Mouse (Mus musculus) hindbrain, embryonic 12.5 days (tissue): ENCODE results near the gene Zdhhc1. TPM values are rescaled to one million over a fixed set of nuclear protein-coding genes. Genes with fewer than 3 reads are reported as not detected.

Experiments
- ATAC-seq: fragments of 200-750 bp; cut with Nextera tagmentation; 2 replicates; pipeline ENCODE4 v1.8.0; 2017; ENCODE audit warnings: moderate TSS enrichment; ENCODE audit not compliant: low FRiP score
- H3K27ac ChIP-seq: fragments of 300-500 bp; sonication (generic); 2 replicates; pipeline ENCODE4 v1.5.1; 2016; ENCODE audit warnings: mild to moderate bottlenecking
- H3K27me3 ChIP-seq: fragments of 300-500 bp; sonication (generic); 2 replicates; pipeline ENCODE4 v1.6.1; 2016; ENCODE audit warnings: mild to moderate bottlenecking
- H3K36me3 ChIP-seq: fragments of 300-500 bp; sonication (generic); 2 replicates; pipeline ENCODE4 v1.6.1; 2016; ENCODE audit warnings: mild to moderate bottlenecking
- H3K4me1 ChIP-seq: fragments of 300-500 bp; sonication (generic); 2 replicates; pipeline ENCODE4 v1.6.1; 2016
- H3K4me2 ChIP-seq: fragments of 300-500 bp; sonication (generic); replicated peaks from 2 replicates; pipeline ENCODE4 v1.6.1; 2016; ENCODE audit warnings: mild to moderate bottlenecking
- H3K4me3 ChIP-seq: fragments of 300-500 bp; sonication (generic); 2 replicates; pipeline ENCODE4 v1.5.1; 2016; ENCODE audit warnings: mild to moderate bottlenecking
- H3K9ac ChIP-seq: fragments of 300-500 bp; sonication (generic); 2 replicates; pipeline ENCODE4 v1.6.1; 2016; ENCODE audit warnings: mild to moderate bottlenecking, moderate library complexity
- H3K9me3 ChIP-seq: fragments of 300-500 bp; sonication (generic); replicated peaks from 2 replicates; pipeline ENCODE4 v1.6.1; 2016; ENCODE audit warnings: mild to moderate bottlenecking
- WGBS: fragments of 180-500 bp; shearing (Covaris S2); methylation state at CpG from one replicate; pipeline ENCODE4 v1.1.7; 2016; 5-methylcytosine and 5-hydroxymethylcytosine counted together
- polyA plus RNA-seq: library from polyadenylated mRNA; unstranded; fragments of >200 nt; fragmentation: Nextera tagmentation; extraction: Ambion mirVana; gene quantifications from 2 replicates; pipeline ENCODE4 v1.2.1, GENCODE M21; 2016

Gene Zdhhc1
- polyA plus RNA-seq, 1 experiment from 2014 or later = 35.8 TPM

DNA sequence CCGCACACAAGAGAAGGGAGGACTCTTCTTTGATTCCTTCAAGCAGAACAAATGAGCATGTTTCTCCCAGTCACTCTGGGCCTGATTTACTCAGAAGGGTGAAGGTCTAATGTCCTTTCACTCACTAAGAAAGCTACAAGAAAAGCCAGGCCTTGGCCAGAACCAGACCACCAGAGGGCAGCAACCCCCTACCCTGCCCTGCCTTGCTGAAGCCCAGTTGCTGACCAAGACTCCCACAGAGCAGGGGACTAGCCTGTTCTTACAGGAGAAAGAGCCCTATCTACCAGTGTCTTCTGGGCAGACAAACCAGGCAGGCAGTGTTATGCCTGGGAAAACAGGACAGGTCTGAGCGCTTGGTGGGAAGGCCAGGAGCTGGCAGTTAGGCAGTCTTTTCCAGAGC is 12.3 kb downstream of the Zdhhc1 start:
- Histone ChIP-seq H3K36me3 (no peaks in the 10 kb centered on the region), H3K4me2 (no peak overlapping the region), H3K4me3 (no peak overlapping the region), H3K9ac (no peak overlapping the region), H3K27ac (peak overlapping the region; percentile 52), H3K4me1 (peaks cover 16% of the 10 kb centered on the region; the same call in 1 of the 2 replicates), H3K9me3 (no peaks in the 10 kb centered on the region), H3K27me3 (no peaks in the 10 kb centered on the region)
- peak; percentile 45 for ATAC-seq
- 18% methylated on average over 2 of the region's 2 CpGs for WGBS

DNA sequence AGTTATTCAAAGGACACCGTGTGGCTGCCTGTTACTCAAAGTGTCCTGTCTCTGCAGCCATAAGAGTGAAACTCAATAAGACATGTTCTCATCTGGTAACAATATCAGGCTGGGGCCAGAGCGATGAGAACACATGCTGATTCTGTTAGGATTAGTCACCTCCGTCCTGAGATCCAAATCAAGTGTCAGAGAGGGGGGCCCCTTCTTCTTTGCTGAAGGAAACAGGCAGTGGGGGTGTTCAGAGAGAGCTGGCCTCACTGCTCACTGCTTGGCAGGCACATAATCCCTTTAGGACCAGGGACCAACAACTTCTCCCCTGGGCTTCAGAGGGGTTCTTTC is 12.7 kb downstream of the Zdhhc1 start:
- peaks cover 16% of the 10 kb centered on the region; the same call in 1 of the 2 replicates for H3K4me1 ChIP-seq
- no peaks in the 10 kb centered on the region for H3K36me3 ChIP-seq
- peak overlapping the region; percentile 52 for H3K27ac ChIP-seq
- 40% methylated on average over 3 of the region's 3 CpGs for WGBS
- 0 out of 2 replicates have a peak, but pooled peaks have one; percentile 36 for ATAC-seq
- no peaks in the 10 kb centered on the region for H3K27me3 ChIP-seq
- H3K9me3 ChIP-seq = no peaks in the 10 kb centered on the region
- no peak overlapping the region for H3K4me3 ChIP-seq
- no peak overlapping the region for H3K9ac ChIP-seq
- no peak overlapping the region for H3K4me2 ChIP-seq

DNA sequence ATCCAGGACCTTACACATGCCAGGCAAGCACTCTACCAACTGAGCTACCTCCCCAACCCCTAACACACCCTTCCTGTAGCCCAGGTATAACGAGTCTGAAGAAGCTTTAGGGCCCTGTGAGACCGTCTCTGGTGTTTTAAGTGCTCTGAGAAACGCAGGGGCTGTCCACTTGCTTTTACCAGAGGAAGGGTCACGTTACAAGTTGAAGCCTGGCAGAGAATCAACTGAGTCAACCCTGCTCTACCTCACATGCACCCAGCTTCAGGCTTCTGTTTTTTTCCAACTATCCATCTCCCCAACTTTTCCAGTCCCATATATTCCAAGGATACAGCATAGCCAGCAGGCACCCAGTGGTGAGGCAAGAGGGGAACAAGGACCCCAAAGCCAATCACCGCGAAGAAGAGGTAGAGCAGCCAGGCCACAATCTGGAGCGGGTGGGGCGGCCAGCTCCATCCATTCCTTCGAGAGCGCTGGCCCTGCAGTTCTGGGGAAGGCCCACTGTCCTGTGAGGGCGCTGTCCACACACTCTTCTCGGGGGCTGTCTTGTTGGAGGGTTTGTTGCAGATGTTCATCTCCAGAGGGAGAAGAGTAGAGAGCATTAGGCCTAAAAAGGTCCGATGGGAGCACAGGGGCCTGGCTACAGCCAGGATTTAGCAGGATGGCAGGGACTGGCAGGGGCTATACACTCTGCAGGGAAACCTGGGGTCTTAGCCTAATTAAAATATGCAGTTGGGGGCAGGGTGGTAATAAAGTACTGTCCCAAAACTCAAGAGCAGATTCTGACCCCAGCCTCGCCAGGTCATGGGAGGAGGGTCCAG is 13.3 kb downstream of the Zdhhc1 start:
- Histone ChIP-seq H3K4me3 (no peak overlapping the region), H3K27ac (no peak overlapping the region), H3K4me2 (no peak overlapping the region), H3K36me3 (no peaks in the 10 kb centered on the region), H3K4me1 (peaks cover 16% of the 10 kb centered on the region; the same call in 1 of the 2 replicates), H3K9ac (no peak overlapping the region), H3K27me3 (no peaks in the 10 kb centered on the region), H3K9me3 (no peaks in the 10 kb centered on the region)
- ATAC-seq = peak; percentile 65; the same call in 1 of the 2 replicates
- WGBS = 34% methylated on average over 14 of the region's 14 CpGs

DNA sequence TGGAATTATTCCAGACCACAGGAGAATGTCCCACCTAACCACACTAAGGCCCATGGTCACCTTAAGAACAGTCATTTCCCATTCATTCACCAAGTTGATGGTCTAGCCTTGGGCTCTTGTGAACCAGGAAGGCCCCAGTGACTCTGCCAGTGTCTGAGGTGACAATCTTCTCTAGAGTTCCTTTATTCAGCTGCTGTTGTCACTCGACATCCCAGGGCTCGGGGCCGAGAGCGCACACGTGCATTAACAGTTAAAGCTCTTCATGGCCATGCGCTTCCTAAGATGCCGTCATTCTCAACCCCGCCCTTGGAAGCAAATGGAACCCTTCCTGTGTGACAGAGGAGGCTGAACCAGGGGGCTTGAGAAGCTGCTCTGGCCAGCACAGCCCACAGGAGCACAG is 14.6 kb downstream of the Zdhhc1 start:
- Histone ChIP-seq H3K9me3 (no peaks in the 10 kb centered on the region), H3K9ac (no peak overlapping the region), H3K4me2 (no peak overlapping the region), H3K27ac (no peak overlapping the region), H3K4me1 (peaks cover 16% of the 10 kb centered on the region; the same call in 1 of the 2 replicates), H3K27me3 (no peaks in the 10 kb centered on the region), H3K4me3 (no peak overlapping the region), H3K36me3 (no peaks in the 10 kb centered on the region)
- ATAC-seq = no peak
- WGBS = 85% methylated on average over 8 of the region's 8 CpGs

DNA sequence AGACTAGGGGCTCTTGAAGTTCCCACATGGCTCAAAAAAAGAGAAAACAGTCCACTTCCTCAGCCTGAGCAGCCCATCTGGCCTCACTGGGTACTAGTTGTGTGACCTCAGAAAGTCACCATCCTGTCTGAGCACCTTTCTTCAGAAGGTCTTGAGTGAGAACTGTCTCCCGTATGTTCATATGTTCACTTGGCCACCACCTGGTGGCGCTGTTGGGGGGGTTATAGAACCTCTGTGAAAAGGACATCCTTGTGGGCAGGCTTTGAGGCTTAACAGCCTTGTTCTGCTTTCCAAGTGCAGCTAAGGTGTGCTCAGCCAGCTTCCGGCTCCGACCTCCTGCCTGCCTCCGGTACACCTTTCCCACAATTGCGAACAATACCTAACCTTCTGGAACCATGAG is 15.2 kb downstream of the Zdhhc1 start:
- Histone ChIP-seq H3K27me3 (no peaks in the 10 kb centered on the region), H3K4me1 (peaks cover 21% of the 10 kb centered on the region), H3K4me2 (no peak overlapping the region), H3K9me3 (no peaks in the 10 kb centered on the region), H3K9ac (no peak overlapping the region), H3K27ac (no peak overlapping the region), H3K36me3 (no peaks in the 10 kb centered on the region), H3K4me3 (no peak overlapping the region)
- WGBS = 71% methylated on average over 6 of the region's 6 CpGs
- no peak for ATAC-seq

DNA sequence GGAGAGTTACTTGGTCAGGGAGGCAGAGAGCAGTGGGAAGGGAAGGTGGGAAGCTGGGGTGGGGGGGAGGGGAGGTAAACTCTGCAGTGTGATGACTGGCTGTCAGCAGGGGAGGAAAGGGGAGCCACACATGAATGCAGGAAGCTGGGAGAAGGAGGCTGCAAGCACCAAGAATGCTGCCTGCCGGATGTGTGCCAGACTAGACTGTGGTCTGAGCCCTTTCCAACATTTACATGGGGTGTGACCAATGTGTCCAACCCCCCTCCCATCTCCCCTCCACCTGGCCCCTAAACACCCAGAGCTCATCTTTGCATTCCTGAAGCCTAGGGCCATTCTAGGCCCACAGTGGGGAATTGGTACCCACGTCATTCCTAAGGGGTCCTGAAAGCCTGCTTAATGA is 15.7 kb downstream of the Zdhhc1 start:
- ATAC-seq = no peak
- no peak overlapping the region for H3K4me3 ChIP-seq
- 32% methylated on average over 2 of the region's 2 CpGs for WGBS
- H3K9ac ChIP-seq = no peak overlapping the region
- H3K36me3 ChIP-seq = peaks cover 3% of the 10 kb centered on the region; the same call in 1 of the 2 replicates
- peaks cover 22% of the 10 kb centered on the region for H3K4me1 ChIP-seq
- H3K9me3 ChIP-seq = no peaks in the 10 kb centered on the region
- 0 out of 2 replicates have a peak, but pooled peaks cover under 1% of the 10 kb centered on the region for H3K27me3 ChIP-seq
- H3K27ac ChIP-seq = no peak overlapping the region
- no peak overlapping the region for H3K4me2 ChIP-seq

DNA sequence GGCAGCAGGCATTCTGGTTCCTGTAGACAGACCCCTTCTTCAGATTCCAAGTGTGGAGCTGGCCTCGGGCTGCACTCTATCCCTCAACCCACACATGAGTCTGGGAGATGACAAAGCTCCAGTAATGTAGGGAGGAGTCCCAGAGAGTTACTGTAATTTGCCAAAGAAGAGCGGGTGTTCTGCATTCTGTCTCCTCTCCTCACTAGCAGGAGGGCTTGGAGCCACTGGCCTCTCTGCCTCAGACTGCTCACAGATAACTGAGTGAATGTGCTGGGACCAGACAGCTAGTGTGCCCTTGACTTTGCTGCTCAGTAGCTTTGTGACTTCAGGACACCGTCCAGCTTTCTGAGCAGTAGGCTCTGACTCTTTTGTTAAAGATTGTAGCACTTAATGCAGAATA is 18.9 kb downstream of the Zdhhc1 start:
- Histone ChIP-seq H3K36me3 (peaks cover 7% of the 10 kb centered on the region; the same call in 1 of the 2 replicates), H3K9me3 (no peaks in the 10 kb centered on the region), H3K4me3 (no peak overlapping the region), H3K27ac (no peak overlapping the region), H3K27me3 (peaks cover 13% of the 10 kb centered on the region; the same call in 1 of the 2 replicates), H3K9ac (no peak overlapping the region), H3K4me1 (peaks cover 46% of the 10 kb centered on the region), H3K4me2 (no peak overlapping the region)
- WGBS = 82% methylated on average over 3 of the region's 3 CpGs
- ATAC-seq = no peak

DNA sequence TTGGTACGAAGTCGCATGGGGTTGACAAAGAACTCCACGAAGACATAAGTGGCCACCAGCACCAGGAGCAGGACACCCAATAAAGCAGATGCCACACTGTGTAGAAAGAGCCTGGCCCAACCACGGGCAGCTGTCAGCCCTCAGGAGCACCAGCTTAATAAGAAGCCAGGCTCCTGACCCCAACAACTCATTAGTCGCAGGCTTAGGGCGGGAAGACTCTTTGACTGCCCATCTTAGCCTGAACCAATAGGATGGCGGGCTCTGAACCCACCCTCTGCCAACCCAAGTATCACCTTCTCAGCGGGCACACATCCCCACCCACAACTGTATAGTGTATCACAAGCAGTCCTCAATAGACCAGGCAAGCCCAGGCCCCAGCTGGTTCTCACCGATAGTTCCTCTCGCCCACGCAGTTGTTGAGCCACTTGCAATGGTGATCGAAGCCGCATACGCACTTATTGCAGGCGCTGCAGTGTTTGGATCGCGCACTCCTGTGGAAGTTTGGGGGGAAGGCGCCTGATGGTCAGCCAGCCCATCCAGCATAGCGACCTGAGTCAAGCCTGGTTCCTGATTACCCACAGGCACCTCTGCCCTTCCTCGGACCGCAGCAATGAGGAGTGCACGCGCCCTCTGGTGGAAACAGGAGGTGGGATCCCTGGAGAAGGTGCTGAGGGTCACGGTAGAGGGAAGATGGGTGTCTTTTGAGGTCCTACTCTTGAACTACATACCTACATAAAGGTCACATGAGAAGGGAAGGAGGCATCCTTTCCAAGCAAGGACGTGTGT is 19.9 kb downstream of the Zdhhc1 start:
- H3K27me3 ChIP-seq = peaks cover 18% of the 10 kb centered on the region
- no peak for ATAC-seq
- no peak overlapping the region for H3K4me3 ChIP-seq
- no peak overlapping the region for H3K9ac ChIP-seq
- H3K4me1 ChIP-seq = peaks cover 55% of the 10 kb centered on the region
- H3K36me3 ChIP-seq = peaks cover 7% of the 10 kb centered on the region; the same call in 1 of the 2 replicates
- no peak overlapping the region for H3K4me2 ChIP-seq
- 38% methylated on average over 25 of the region's 25 CpGs for WGBS
- no peaks in the 10 kb centered on the region for H3K9me3 ChIP-seq
- no peak overlapping the region for H3K27ac ChIP-seq

DNA sequence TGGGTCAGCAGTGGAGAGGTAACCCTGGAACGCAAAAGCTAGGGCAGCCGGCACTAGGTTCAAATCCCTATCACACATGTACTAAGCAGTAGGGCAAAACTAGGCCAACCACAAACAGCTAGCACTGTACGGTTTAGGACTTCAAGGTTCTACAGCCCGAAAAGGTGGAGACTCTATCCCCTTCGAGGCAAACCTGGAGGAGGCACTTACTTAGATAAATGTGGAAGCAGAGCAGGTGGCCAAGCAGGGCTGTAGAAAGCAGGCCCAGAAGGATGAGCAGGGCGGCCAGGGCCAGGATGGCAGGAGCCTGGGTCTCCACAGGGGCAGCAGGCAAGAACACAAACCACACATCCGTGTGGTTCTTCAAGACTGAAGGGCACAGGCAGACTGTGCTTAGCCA is 20.5 kb downstream of the Zdhhc1 start:
- Histone ChIP-seq H3K36me3 (peaks cover 7% of the 10 kb centered on the region; the same call in 1 of the 2 replicates), H3K4me2 (no peak overlapping the region), H3K9ac (no peak overlapping the region), H3K4me3 (no peak overlapping the region), H3K27me3 (peaks cover 18% of the 10 kb centered on the region), H3K9me3 (no peaks in the 10 kb centered on the region), H3K4me1 (peaks cover 57% of the 10 kb centered on the region), H3K27ac (no peak overlapping the region)
- ATAC-seq = no peak
- 94% methylated on average over 7 of the region's 7 CpGs for WGBS

DNA sequence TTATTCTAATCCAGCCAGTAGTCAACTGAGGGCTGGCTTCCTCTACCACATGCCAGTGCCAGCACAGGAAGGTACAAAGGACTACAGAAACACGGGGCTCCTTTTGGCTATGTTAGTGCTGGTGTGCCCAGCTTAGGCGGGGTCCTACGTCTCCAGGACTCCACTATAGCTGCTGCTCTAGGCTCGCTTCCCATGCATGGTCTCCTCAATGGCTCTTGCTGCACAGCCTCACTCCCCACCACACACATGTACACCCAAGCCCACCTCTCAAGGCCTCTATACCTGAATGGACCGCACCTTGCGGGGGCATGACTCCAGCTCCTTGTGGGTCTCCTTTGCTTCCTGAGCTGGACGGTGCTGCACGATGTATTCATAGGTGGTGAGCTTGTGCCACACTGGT is 21.0 kb downstream of the Zdhhc1 start:
- Histone ChIP-seq H3K9ac (peak overlapping the region; percentile 13; the same call in 1 of the 2 replicates), H3K27me3 (peaks cover 18% of the 10 kb centered on the region), H3K36me3 (peaks cover 7% of the 10 kb centered on the region; the same call in 1 of the 2 replicates), H3K4me3 (no peak overlapping the region), H3K4me2 (no peak overlapping the region), H3K9me3 (no peaks in the 10 kb centered on the region), H3K27ac (no peak overlapping the region), H3K4me1 (peaks cover 58% of the 10 kb centered on the region)
- no peak for ATAC-seq
- 92% methylated on average over 8 of the region's 8 CpGs for WGBS

DNA sequence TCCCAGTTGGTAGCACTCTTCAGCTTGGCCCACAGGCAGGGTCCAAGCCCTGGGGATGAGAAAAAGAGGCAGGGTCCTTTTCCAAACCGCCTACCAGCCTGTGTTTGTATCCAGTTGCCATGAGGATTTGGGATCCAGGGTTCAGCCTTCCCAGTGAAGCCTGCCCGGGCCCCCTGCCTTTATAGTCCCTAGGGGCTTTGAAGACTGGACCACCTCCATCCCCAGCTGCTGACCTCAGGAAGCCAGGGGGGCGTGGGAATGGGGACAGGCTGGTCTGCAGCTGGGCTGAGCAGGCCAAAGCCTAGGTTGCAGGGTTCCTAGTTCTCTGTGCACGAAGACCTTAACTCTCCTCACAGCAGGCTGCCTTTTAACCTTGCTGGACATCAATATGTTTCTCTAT is 21.4 kb downstream of the Zdhhc1 start:
- peaks cover 18% of the 10 kb centered on the region for H3K27me3 ChIP-seq
- no peak overlapping the region for H3K4me2 ChIP-seq
- ATAC-seq = no peak
- H3K4me1 ChIP-seq = peaks cover 60% of the 10 kb centered on the region
- WGBS = 31% methylated on average over 4 of the region's 4 CpGs
- H3K36me3 ChIP-seq = peaks cover 7% of the 10 kb centered on the region; the same call in 1 of the 2 replicates
- no peak overlapping the region for H3K4me3 ChIP-seq
- no peak overlapping the region for H3K9ac ChIP-seq
- H3K9me3 ChIP-seq = no peaks in the 10 kb centered on the region
- H3K27ac ChIP-seq = no peak overlapping the region

DNA sequence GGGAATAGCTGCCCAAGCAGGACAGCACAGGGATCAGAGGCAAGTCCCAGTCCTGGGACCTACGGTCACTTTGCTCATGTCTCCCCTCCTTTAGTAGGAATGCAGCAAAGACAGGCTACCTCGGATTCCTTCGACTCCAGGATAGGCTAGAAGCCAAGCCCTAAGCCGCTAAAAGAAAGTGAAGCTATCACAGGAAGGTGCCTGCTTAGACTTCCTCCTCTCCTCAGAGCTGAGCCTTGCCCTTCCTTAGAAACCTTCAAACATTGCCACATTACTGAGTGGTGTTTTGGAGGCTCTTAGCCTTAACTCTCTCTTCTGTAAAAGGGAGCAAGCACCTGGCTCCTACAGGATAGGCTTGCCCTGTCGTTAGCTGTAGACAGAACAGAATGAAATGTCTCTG is 22.0 kb downstream of the Zdhhc1 start:
- Histone ChIP-seq H3K4me1 (peaks cover 66% of the 10 kb centered on the region), H3K4me2 (no peak overlapping the region), H3K4me3 (no peak overlapping the region), H3K27ac (peak overlapping the region; percentile 30; the same call in 1 of the 2 replicates), H3K36me3 (peaks cover 7% of the 10 kb centered on the region; the same call in 1 of the 2 replicates), H3K9ac (no peak overlapping the region), H3K9me3 (no peaks in the 10 kb centered on the region), H3K27me3 (peaks cover 18% of the 10 kb centered on the region)
- 38% methylated on average over 5 of the region's 5 CpGs for WGBS
- ATAC-seq = no peak
